Mouse (Mus musculus) limb, embryonic 15.5 days (tissue): ENCODE data around the gene Slc4a4. TPM values are rescaled to one million over a fixed set of nuclear protein-coding genes. Genes with fewer than 3 reads are reported as not detected.

ENCODE experiments used
- ATAC-seq: fragments of 200-750 bp; cut with Nextera tagmentation; 2 replicates; pipeline ENCODE4 v1.8.0; 2017; ENCODE audit warnings: low read depth, moderate TSS enrichment; ENCODE audit not compliant: insufficient number of reproducible peaks, low FRiP score, low TSS enrichment
- H3K27ac ChIP-seq: fragments of 300-500 bp; sonication (generic); 2 replicates; pipeline ENCODE4 v1.5.1; 2015; ENCODE audit warnings: moderate library complexity, mild to moderate bottlenecking, inconsistent platforms
- H3K27me3 ChIP-seq: fragments of 300-500 bp; sonication (generic); 2 replicates; pipeline ENCODE4 v1.6.1; 2015; ENCODE audit warnings: inconsistent platforms
- H3K36me3 ChIP-seq: fragments of 300-500 bp; sonication (generic); 2 replicates; pipeline ENCODE4 v1.6.1; 2015; ENCODE audit warnings: inconsistent platforms
- H3K4me1 ChIP-seq: fragments of 300-500 bp; sonication (generic); 2 replicates; pipeline ENCODE4 v1.6.1; 2015; ENCODE audit warnings: inconsistent platforms
- H3K4me2 ChIP-seq: fragments of 300-500 bp; sonication (generic); 2 replicates; pipeline ENCODE4 v1.6.1; 2015; ENCODE audit warnings: mild to moderate bottlenecking, inconsistent platforms
- H3K4me3 ChIP-seq: fragments of 300-500 bp; sonication (generic); 2 replicates; pipeline ENCODE4 v1.5.1; 2015; ENCODE audit warnings: mild to moderate bottlenecking, inconsistent platforms
- H3K9ac ChIP-seq: fragments of 300-500 bp; sonication (generic); 2 replicates; pipeline ENCODE4 v1.6.1; 2015; ENCODE audit warnings: inconsistent platforms
- H3K9me3 ChIP-seq: fragments of 300-500 bp; sonication (generic); 2 replicates; pipeline ENCODE4 v1.6.1; 2016; ENCODE audit warnings: inconsistent platforms
- WGBS: fragments of 180-500 bp; shearing (Covaris S2); methylation state at CpG from one replicate; pipeline ENCODE4 v1.1.7; 2015; 5-methylcytosine and 5-hydroxymethylcytosine counted together
- polyA plus RNA-seq: library from polyadenylated mRNA; unstranded; fragments of >200 nt; fragmentation: Nextera tagmentation; extraction: Ambion mirVana; gene quantifications from 2 replicates; pipeline ENCODE4 v1.2.1, GENCODE M21; 2015

Slc4a4 gene
- polyA plus RNA-seq, 1 experiment from 2014 or later, result 2.0 TPM

DNA sequence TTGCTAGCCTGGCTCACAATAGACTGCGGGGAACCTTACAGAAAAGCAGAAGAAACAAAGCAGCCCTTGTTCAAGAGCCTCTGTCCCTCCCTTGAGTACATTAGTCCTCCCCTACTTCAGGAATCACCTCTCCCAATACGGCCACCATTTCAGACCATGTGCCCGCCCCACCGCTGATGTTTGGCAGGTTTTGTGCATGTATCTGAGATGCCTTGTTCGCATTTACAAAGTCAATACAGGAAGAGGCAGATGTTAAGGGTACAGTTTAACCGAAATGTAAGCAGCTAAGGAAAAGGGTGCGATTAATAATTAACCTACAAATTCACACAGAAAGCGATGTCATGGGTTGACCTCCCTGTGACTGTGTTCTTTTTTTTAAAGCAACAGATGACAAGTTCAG, 331.6 kb downstream of the Slc4a4 start:
- Histone ChIP-seq H3K27me3 (no peaks in the 10 kb centered on the region), H3K36me3 (0 out of 2 replicates have a peak, but pooled peaks cover 3% of the 10 kb centered on the region), H3K4me2 (no peak overlapping the region), H3K9me3 (no peaks in the 10 kb centered on the region), H3K4me3 (no peak overlapping the region), H3K4me1 (peaks cover 5% of the 10 kb centered on the region), H3K9ac (no peak overlapping the region), H3K27ac (no peak overlapping the region)
- WGBS, result 74% methylated on average over 8 of the region's 8 CpGs
- ATAC-seq, result no peak

DNA sequence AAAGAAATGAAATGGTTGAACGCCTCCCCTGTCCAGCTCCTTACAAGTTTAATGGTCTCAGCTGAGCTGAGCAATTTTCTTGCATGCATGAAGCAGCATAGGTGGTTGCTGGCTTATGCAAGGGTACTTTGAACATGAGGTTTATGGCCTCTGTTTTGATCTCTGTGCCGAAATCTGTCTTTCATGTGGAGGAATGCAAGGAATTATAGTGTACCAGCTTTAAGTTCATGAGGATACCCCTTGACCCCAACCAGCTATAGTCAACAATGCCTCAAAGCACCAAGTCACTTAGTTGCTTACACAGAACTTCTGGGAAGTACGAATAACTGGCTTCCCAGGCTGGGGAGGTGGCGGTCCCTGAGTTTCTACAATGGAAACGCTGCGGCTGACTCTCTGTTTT, 332.1 kb downstream of the Slc4a4 start:
- Histone ChIP-seq H3K4me3 (no peak overlapping the region), H3K27me3 (no peaks in the 10 kb centered on the region), H3K27ac (no peak overlapping the region), H3K4me1 (peaks cover 6% of the 10 kb centered on the region), H3K9me3 (no peaks in the 10 kb centered on the region), H3K4me2 (no peak overlapping the region), H3K36me3 (0 out of 2 replicates have a peak, but pooled peaks cover 3% of the 10 kb centered on the region), H3K9ac (no peak overlapping the region)
- ATAC-seq, result no peak
- WGBS, result 40% methylated on average over 6 of the region's 6 CpGs

- Histone ChIP-seq H3K4me1 (peaks cover 6% of the 10 kb centered on the region), H3K4me2 (no peak overlapping the region), H3K9ac (no peak overlapping the region), H3K27ac (no peak overlapping the region), H3K4me3 (no peak overlapping the region), H3K9me3 (no peaks in the 10 kb centered on the region), H3K36me3 (no peaks in the 10 kb centered on the region), H3K27me3 (0 out of 2 replicates have a peak, but pooled peaks cover 5% of the 10 kb centered on the region)
- ATAC-seq, result no peak
- WGBS, result 41% methylated on average over 1 of the region's 1 CpGs
These were observed 335.0 kb downstream of the Slc4a4 start for GRCm38 (mm10) chr5:89221658-89222057.

DNA sequence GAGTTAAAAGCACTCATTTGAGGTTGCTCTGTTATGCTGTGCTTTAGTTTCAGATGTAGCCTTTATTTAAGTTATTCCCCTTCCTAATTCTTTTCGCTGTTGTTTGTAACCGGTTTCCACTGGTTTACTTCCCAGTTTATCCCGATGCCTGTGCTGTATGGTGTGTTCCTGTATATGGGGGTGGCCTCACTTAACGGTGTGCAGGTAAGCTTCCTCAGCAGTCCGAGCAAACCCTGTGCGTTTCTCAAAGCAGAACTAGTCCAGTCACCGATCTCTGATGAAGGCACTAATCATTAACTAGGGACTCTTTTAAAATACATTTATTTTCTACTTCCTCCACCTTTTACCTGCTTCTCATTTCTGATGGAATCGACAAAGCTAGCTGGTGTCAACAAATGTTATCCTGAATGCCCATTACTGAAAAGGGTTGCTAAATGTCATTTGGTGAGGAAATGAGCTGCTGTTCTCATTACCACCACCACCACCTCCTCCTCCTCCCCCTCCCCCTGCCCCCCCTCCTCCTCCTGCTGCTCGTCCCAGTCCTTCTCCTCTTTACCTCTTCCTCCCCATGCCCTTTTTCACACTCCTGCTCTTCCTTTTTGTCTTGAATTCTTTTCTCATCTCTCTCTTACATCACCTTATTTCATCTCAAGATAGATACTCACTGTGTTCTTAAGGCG, 336.6 kb downstream of the Slc4a4 start:
- Histone ChIP-seq H3K4me3 (no peak overlapping the region), H3K36me3 (no peaks in the 10 kb centered on the region), H3K4me1 (peaks cover 6% of the 10 kb centered on the region), H3K4me2 (peak overlapping the region; percentile 22; the same call in 1 of the 2 replicates), H3K27me3 (0 out of 2 replicates have a peak, but pooled peaks cover 7% of the 10 kb centered on the region), H3K9ac (no peak overlapping the region), H3K9me3 (no peaks in the 10 kb centered on the region), H3K27ac (no peak overlapping the region)
- ATAC-seq, result no peak
- 25% methylated on average over 10 of the region's 10 CpGs for WGBS

- Histone ChIP-seq H3K27me3 (0 out of 2 replicates have a peak, but pooled peaks cover 7% of the 10 kb centered on the region), H3K27ac (no peak overlapping the region), H3K4me3 (no peak overlapping the region), H3K36me3 (no peaks in the 10 kb centered on the region), H3K4me2 (peak overlapping the region; percentile 22; the same call in 1 of the 2 replicates), H3K9me3 (no peaks in the 10 kb centered on the region), H3K4me1 (peaks cover 6% of the 10 kb centered on the region), H3K9ac (no peak overlapping the region)
- WGBS, result 31% methylated on average over 9 of the region's 9 CpGs
- ATAC-seq, result 0 out of 2 replicates have a peak, but pooled peaks have one; percentile 35
These were observed 337.2 kb downstream of the Slc4a4 start for GRCm38 (mm10) chr5:89223744-89224368.

DNA sequence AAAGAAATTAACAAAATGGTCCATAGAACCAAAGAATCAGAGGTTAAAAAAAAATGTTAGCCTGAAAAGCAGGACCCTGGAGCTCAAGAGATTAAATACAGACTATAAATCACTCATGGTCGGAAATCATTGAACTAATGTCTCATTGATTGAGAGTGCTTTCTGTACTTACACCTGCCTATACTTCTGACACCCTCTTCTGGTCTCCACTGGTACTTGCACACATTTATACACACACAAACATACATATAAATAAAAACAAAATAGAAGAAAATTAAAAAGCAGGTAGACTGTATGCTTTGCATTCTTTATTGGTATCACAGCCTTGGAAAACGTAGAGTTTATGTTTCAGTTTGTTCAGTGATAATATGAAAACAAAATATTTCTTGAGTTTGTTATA, 341.3 kb downstream of the Slc4a4 start:
- 0 out of 2 replicates have a peak, but pooled peaks cover 4% of the 10 kb centered on the region for H3K4me1 ChIP-seq
- no peak overlapping the region for H3K4me2 ChIP-seq
- H3K27me3 ChIP-seq, result 0 out of 2 replicates have a peak, but pooled peaks cover 7% of the 10 kb centered on the region
- no peak overlapping the region for H3K27ac ChIP-seq
- 76% methylated on average over 2 of the region's 2 CpGs for WGBS
- no peaks in the 10 kb centered on the region for H3K36me3 ChIP-seq
- no peaks in the 10 kb centered on the region for H3K9me3 ChIP-seq
- H3K9ac ChIP-seq, result no peak overlapping the region
- ATAC-seq, result no peak
- H3K4me3 ChIP-seq, result no peak overlapping the region

DNA sequence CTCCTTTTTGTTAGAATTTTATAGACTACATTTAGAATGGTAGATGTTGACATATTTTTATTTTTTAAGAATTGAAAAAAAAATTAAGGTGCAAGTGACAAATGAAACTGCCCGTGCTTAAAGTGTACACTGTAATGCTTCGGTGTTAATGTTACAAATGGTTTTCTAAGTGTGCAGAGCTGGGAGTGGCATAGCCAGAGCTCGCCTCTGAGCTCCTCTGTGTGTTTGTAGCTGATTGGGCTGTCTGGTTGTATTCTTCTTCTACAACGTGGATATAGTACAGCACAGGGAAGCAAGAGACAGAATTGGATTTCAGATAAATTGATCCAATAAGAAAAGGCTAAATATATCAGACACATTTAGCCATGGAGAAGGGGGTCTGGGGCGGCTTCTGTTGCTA, 343.0 kb downstream of the Slc4a4 start:
- Histone ChIP-seq H3K4me2 (no peak overlapping the region), H3K27me3 (0 out of 2 replicates have a peak, but pooled peaks cover 7% of the 10 kb centered on the region), H3K36me3 (no peaks in the 10 kb centered on the region), H3K27ac (no peak overlapping the region), H3K4me1 (no peaks in the 10 kb centered on the region), H3K9me3 (no peaks in the 10 kb centered on the region), H3K4me3 (no peak overlapping the region), H3K9ac (no peak overlapping the region)
- 79% methylated on average over 5 of the region's 5 CpGs for WGBS
- no peak for ATAC-seq

DNA sequence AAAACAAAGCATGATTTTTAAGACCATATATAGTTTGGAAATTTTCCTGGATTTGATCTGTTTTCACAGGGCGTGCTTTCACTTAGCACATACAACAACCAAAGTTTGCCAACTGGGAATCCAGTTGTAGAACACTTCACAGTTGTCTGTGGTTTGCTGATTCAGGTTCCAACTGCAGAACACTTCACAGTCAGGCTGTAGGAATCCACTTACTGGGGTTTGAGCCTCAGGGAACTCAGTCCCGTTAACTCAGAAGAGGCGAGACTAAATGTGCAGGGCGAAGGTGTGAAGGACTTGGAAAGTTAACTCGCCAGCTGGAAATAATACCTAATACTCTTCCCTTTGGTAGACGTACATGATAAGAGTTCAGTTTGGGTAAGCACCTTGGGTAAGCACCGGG, 345.7 kb downstream of the Slc4a4 start:
- Histone ChIP-seq H3K9me3 (no peaks in the 10 kb centered on the region), H3K36me3 (no peaks in the 10 kb centered on the region), H3K4me3 (no peak overlapping the region), H3K9ac (no peak overlapping the region), H3K27me3 (no peaks in the 10 kb centered on the region), H3K27ac (no peak overlapping the region), H3K4me2 (no peak overlapping the region), H3K4me1 (no peaks in the 10 kb centered on the region)
- 49% methylated on average over 7 of the region's 7 CpGs for WGBS
- ATAC-seq, result peak; percentile 52; the same call in 1 of the 2 replicates

GRCm38 (mm10) chr5:89251806-89252205, 365.2 kb downstream of the Slc4a4 start:
- Histone ChIP-seq H3K9ac (no peak overlapping the region), H3K4me1 (no peaks in the 10 kb centered on the region), H3K27me3 (no peaks in the 10 kb centered on the region), H3K4me3 (no peak overlapping the region), H3K36me3 (no peaks in the 10 kb centered on the region), H3K9me3 (no peaks in the 10 kb centered on the region), H3K4me2 (no peak overlapping the region), H3K27ac (no peak overlapping the region)
- no peak for ATAC-seq
- 86% methylated on average over 5 of the region's 5 CpGs for WGBS

- Histone ChIP-seq H3K4me1 (no peaks in the 10 kb centered on the region), H3K27ac (no peak overlapping the region), H3K9me3 (no peaks in the 10 kb centered on the region), H3K4me2 (no peak overlapping the region), H3K36me3 (no peaks in the 10 kb centered on the region), H3K27me3 (no peaks in the 10 kb centered on the region), H3K4me3 (no peak overlapping the region), H3K9ac (no peak overlapping the region)
- WGBS, result 93% methylated on average over 9 of the region's 9 CpGs
- ATAC-seq, result no peak
These were observed 373.3 kb downstream of the Slc4a4 start for GRCm38 (mm10) chr5:89259804-89260492.

DNA sequence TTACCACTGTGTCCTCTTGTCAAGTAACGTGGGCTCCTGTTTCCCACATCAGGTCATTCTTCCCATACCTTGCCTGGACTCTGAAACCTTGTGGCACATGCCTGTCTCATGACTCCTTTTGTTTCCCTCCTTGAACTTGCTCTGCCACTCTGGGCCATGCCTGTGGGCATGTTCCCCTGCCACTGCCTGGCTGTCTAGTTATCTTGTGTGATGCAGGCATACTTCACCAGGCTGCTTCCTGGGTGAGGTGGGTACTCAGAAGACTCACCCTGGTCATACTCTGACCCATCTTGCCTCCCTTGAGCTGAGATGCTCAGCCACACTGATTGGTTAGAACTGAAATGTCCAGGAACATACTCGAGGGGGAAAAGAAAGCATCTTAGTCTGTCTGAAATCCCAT, 390.4 kb downstream of the Slc4a4 start:
- ATAC-seq, result no peak

DNA sequence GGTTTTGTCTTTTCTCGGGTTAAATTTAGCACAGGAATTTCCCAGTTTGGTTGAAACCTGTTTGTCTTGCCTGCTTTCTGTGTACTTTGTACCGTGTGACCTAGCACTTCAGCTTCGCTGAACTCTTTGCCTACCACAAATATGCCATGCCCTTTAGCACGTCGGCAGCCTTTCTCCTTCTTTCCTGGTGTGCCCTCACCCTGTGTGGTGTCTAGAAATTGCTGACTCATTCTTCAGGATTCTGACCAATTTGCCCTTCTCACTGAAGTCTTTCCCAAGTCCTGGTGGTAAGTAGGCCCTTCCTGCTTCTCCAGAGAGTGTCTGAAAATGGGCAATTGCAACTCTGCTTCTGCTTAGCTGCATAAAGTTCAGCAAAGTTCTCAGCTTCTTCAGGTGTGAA, 391.0 kb downstream of the Slc4a4 start:
- H3K4me3 ChIP-seq, result no peak overlapping the region
- H3K27me3 ChIP-seq, result no peaks in the 10 kb centered on the region
- ATAC-seq, result no peak
- H3K4me1 ChIP-seq, result no peaks in the 10 kb centered on the region
- no peak overlapping the region for H3K9ac ChIP-seq
- WGBS, result 66% methylated on average over 5 of the region's 5 CpGs
- H3K36me3 ChIP-seq, result no peaks in the 10 kb centered on the region
- H3K9me3 ChIP-seq, result no peaks in the 10 kb centered on the region
- H3K27ac ChIP-seq, result no peak overlapping the region
- no peak overlapping the region for H3K4me2 ChIP-seq

More for the DNA sequence above, 390.4 kb downstream of the Slc4a4 start:
- Histone ChIP-seq H3K4me1 (no peaks in the 10 kb centered on the region), H3K4me3 (no peak overlapping the region), H3K27ac (no peak overlapping the region), H3K9ac (no peak overlapping the region), H3K9me3 (no peaks in the 10 kb centered on the region), H3K27me3 (no peaks in the 10 kb centered on the region), H3K36me3 (no peaks in the 10 kb centered on the region), H3K4me2 (no peak overlapping the region)
- 74% methylated on average over 2 of the region's 2 CpGs for WGBS
